Mouse (Mus musculus): ENCODE measurements around the gene Unc5c. TPM values are rescaled to one million over a fixed set of nuclear protein-coding genes. Genes with fewer than 3 reads are reported as not detected.
A peak's percentile ranks its signal among the peaks of the same experiment; 100 is the strongest.

Gene Unc5c
- polyA plus RNA-seq, 1 experiment from 2014 or later: 5.3 TPM

GRCm38 (mm10) chr3:141493000-141493399, 28.0 kb downstream of the Unc5c start:
- Histone ChIP-seq H3K9ac (ENCODE audit: low read length) (no peak overlapping the region), H3K27ac (ENCODE audit: low read depth, low read length) (no peak overlapping the region)

GRCm38 (mm10) chr3:141498348-141499056, 33.5 kb downstream of the Unc5c start:
- H3K27me3 ChIP-seq (ENCODE audit: control insufficient read depth, insufficient read depth, low read length): no peaks in the 10 kb centered on the region
- H3K27ac ChIP-seq (ENCODE audit: low read depth, low read length): no peak overlapping the region
- DNase-seq (ENCODE audit: low spot score) (no peak), ATAC-seq (replicated peaks; ENCODE audit: low FRiP score) (no peak)
- H3K36me3 ChIP-seq (ENCODE audit: control insufficient read depth, insufficient read depth, low read length): no peaks in the 10 kb centered on the region
- H3K9me3 ChIP-seq (ENCODE audit: control insufficient read depth, low read length): no peaks in the 10 kb centered on the region
- H3K9ac ChIP-seq (ENCODE audit: low read length): no peak overlapping the region
- no peak overlapping the region for H3K4me3 ChIP-seq (ENCODE audit: low read depth, low read length)
- no peaks in the 10 kb centered on the region for H3K4me1 ChIP-seq (replicated peaks; ENCODE audit: control insufficient read depth, insufficient read depth, low read length)
- no peak overlapping the region for H3K4me2 ChIP-seq (ENCODE audit: low read depth, low read length, severe bottlenecking)
- WGBS: 78% methylated on average over 4 of the region's 4 CpGs

More at GRCm38 (mm10) chr3:141493000-141493399, 28.0 kb downstream of the Unc5c start:
- Histone ChIP-seq H3K36me3 (ENCODE audit: control insufficient read depth, insufficient read depth, low read length) (no peaks in the 10 kb centered on the region), H3K9me3 (ENCODE audit: control insufficient read depth, low read length) (no peaks in the 10 kb centered on the region), H3K27me3 (ENCODE audit: control insufficient read depth, insufficient read depth, low read length) (no peaks in the 10 kb centered on the region), H3K4me1 (replicated peaks; ENCODE audit: control insufficient read depth, insufficient read depth, low read length) (no peaks in the 10 kb centered on the region), H3K4me2 (ENCODE audit: low read depth, low read length, severe bottlenecking) (no peak overlapping the region), H3K4me3 (ENCODE audit: low read depth, low read length) (no peak overlapping the region)
- WGBS: 81% methylated on average over 3 of the region's 3 CpGs
- peak; percentile 53 for DNase-seq (ENCODE audit: low spot score)
- ATAC-seq (replicated peaks; ENCODE audit: low FRiP score): no peak; the same call in 1 of the 2 replicates

GRCm38 (mm10) chr3:141501845-141502505, 37.0 kb downstream of the Unc5c start:
- H3K9ac ChIP-seq (ENCODE audit: low read length): no peak overlapping the region
- H3K27ac ChIP-seq (ENCODE audit: low read depth, low read length): no peak overlapping the region
- H3K4me1 ChIP-seq (replicated peaks; ENCODE audit: control insufficient read depth, insufficient read depth, low read length): no peaks in the 10 kb centered on the region
- DNase-seq (ENCODE audit: low spot score) (no peak), ATAC-seq (replicated peaks; ENCODE audit: low FRiP score) (no peak)
- WGBS: 70% methylated on average over 4 of the region's 4 CpGs
- no peaks in the 10 kb centered on the region for H3K9me3 ChIP-seq (ENCODE audit: control insufficient read depth, low read length)
- no peak overlapping the region for H3K4me3 ChIP-seq (ENCODE audit: low read depth, low read length)
- no peak overlapping the region for H3K4me2 ChIP-seq (ENCODE audit: low read depth, low read length, severe bottlenecking)
- no peaks in the 10 kb centered on the region for H3K36me3 ChIP-seq (ENCODE audit: control insufficient read depth, insufficient read depth, low read length)
- no peaks in the 10 kb centered on the region for H3K27me3 ChIP-seq (ENCODE audit: control insufficient read depth, insufficient read depth, low read length)

GRCm38 (mm10) chr3:141503331-141503730, 38.3 kb downstream of the Unc5c start:
- no peaks in the 10 kb centered on the region for H3K27me3 ChIP-seq (ENCODE audit: control insufficient read depth, insufficient read depth, low read length)
- H3K4me2 ChIP-seq (ENCODE audit: low read depth, low read length, severe bottlenecking): no peak overlapping the region
- H3K4me3 ChIP-seq (ENCODE audit: low read depth, low read length): no peak overlapping the region
- no peaks in the 10 kb centered on the region for H3K9me3 ChIP-seq (ENCODE audit: control insufficient read depth, low read length)
- ATAC-seq (replicated peaks; ENCODE audit: low FRiP score): no peak
- no peaks in the 10 kb centered on the region for H3K4me1 ChIP-seq (replicated peaks; ENCODE audit: control insufficient read depth, insufficient read depth, low read length)
- WGBS: 86% methylated on average over 3 of the region's 3 CpGs
- no peak overlapping the region for H3K9ac ChIP-seq (ENCODE audit: low read length)
- no peak for DNase-seq (ENCODE audit: low spot score)
- no peaks in the 10 kb centered on the region for H3K36me3 ChIP-seq (ENCODE audit: control insufficient read depth, insufficient read depth, low read length)
- no peak overlapping the region for H3K27ac ChIP-seq (ENCODE audit: low read depth, low read length)

- no peak for DNase-seq (ENCODE audit: low spot score)
- Histone ChIP-seq H3K9ac (ENCODE audit: low read length) (no peak overlapping the region), H3K4me2 (ENCODE audit: low read depth, low read length, severe bottlenecking) (no peak overlapping the region), H3K27ac (ENCODE audit: low read depth, low read length) (no peak overlapping the region), H3K9me3 (ENCODE audit: control insufficient read depth, low read length) (no peaks in the 10 kb centered on the region), H3K4me1 (replicated peaks; ENCODE audit: control insufficient read depth, insufficient read depth, low read length) (no peaks in the 10 kb centered on the region), H3K27me3 (ENCODE audit: control insufficient read depth, insufficient read depth, low read length) (no peaks in the 10 kb centered on the region), H3K36me3 (ENCODE audit: control insufficient read depth, insufficient read depth, low read length) (no peaks in the 10 kb centered on the region), H3K4me3 (ENCODE audit: low read depth, low read length) (no peak overlapping the region)
- 32% methylated on average over 1 of the region's 1 CpGs for WGBS
- no peak for ATAC-seq (replicated peaks; ENCODE audit: low FRiP score)
These were observed 44.8 kb downstream of the Unc5c start for GRCm38 (mm10) chr3:141509772-141510171.

GRCm38 (mm10) chr3:141511253-141512038, 46.4 kb downstream of the Unc5c start:
- no peak overlapping the region for H3K4me2 ChIP-seq (ENCODE audit: low read depth, low read length, severe bottlenecking)
- 79% methylated on average over 5 of the region's 5 CpGs for WGBS
- no peak overlapping the region for H3K4me3 ChIP-seq (ENCODE audit: low read depth, low read length)
- no peaks in the 10 kb centered on the region for H3K36me3 ChIP-seq (ENCODE audit: control insufficient read depth, insufficient read depth, low read length)
- no peak for ATAC-seq (replicated peaks; ENCODE audit: low FRiP score)
- H3K27ac ChIP-seq (ENCODE audit: low read depth, low read length): no peak overlapping the region
- H3K4me1 ChIP-seq (replicated peaks; ENCODE audit: control insufficient read depth, insufficient read depth, low read length): no peaks in the 10 kb centered on the region
- H3K9ac ChIP-seq (ENCODE audit: low read length): no peak overlapping the region
- no peak for DNase-seq (ENCODE audit: low spot score)
- H3K9me3 ChIP-seq (ENCODE audit: control insufficient read depth, low read length): no peaks in the 10 kb centered on the region
- no peaks in the 10 kb centered on the region for H3K27me3 ChIP-seq (ENCODE audit: control insufficient read depth, insufficient read depth, low read length)

- Histone ChIP-seq H3K9me3 (ENCODE audit: control insufficient read depth, low read length) (no peaks in the 10 kb centered on the region), H3K4me3 (ENCODE audit: low read depth, low read length) (no peak overlapping the region), H3K9ac (ENCODE audit: low read length) (no peak overlapping the region), H3K27me3 (ENCODE audit: control insufficient read depth, insufficient read depth, low read length) (no peaks in the 10 kb centered on the region), H3K27ac (ENCODE audit: low read depth, low read length) (no peak overlapping the region), H3K4me2 (ENCODE audit: low read depth, low read length, severe bottlenecking) (no peak overlapping the region), H3K36me3 (ENCODE audit: control insufficient read depth, insufficient read depth, low read length) (no peaks in the 10 kb centered on the region), H3K4me1 (replicated peaks; ENCODE audit: control insufficient read depth, insufficient read depth, low read length) (no peaks in the 10 kb centered on the region)
- ATAC-seq (replicated peaks; ENCODE audit: low FRiP score) (no peak), DNase-seq (ENCODE audit: low spot score) (no peak)
These were observed 63.7 kb downstream of the Unc5c start for GRCm38 (mm10) chr3:141528751-141529150.

GRCm38 (mm10) chr3:141529599-141529998, 64.6 kb downstream of the Unc5c start:
- no peak overlapping the region for H3K4me2 ChIP-seq (ENCODE audit: low read depth, low read length, severe bottlenecking)
- no peaks in the 10 kb centered on the region for H3K4me1 ChIP-seq (replicated peaks; ENCODE audit: control insufficient read depth, insufficient read depth, low read length)
- no peaks in the 10 kb centered on the region for H3K9me3 ChIP-seq (ENCODE audit: control insufficient read depth, low read length)
- no peak overlapping the region for H3K27ac ChIP-seq (ENCODE audit: low read depth, low read length)
- ATAC-seq (replicated peaks; ENCODE audit: low FRiP score): no peak
- H3K36me3 ChIP-seq (ENCODE audit: control insufficient read depth, insufficient read depth, low read length): no peaks in the 10 kb centered on the region
- H3K4me3 ChIP-seq (ENCODE audit: low read depth, low read length): no peak overlapping the region
- no peaks in the 10 kb centered on the region for H3K27me3 ChIP-seq (ENCODE audit: control insufficient read depth, insufficient read depth, low read length)
- no peak for DNase-seq (ENCODE audit: low spot score)
- H3K9ac ChIP-seq (ENCODE audit: low read length): no peak overlapping the region

Data from forebrain, embryonic 11.5 days (tissue).